Mouse (Mus musculus): ENCODE measurements around the gene Htra1.

GRCm38 (mm10) chr7:131009178-131009577, 73.3 kb downstream of the Htra1 start:
- TF ChIP-seq EP300 (IDR thresholded peaks at IDR 0.05; ENCODE audit: insufficient read depth, low read depth, low read length) (no peak), CTCF (IDR thresholded peaks at IDR 0.05) (no peak), POLR2A (IDR thresholded peaks at IDR 0.05; ENCODE audit: insufficient read depth, low read depth, low read length) (no peak)
